Mouse (Mus musculus): ENCODE measurements around the gene Chchd6.
A peak's percentile ranks its signal among the peaks of the same experiment; 100 is the strongest.

Chchd6 gene

GRCm38 (mm10) chr6:89402406-89402805 is 193.0 kb downstream of the Chchd6 start:
- DNase-seq: peak; percentile 21

GRCm38 (mm10) chr6:89399564-89399963 is 195.9 kb downstream of the Chchd6 start:
- DNase-seq: no peak

- DNase-seq: no peak
Measured at GRCm38 (mm10) chr6:89397919-89398318, 197.5 kb downstream of the Chchd6 start.

GRCm38 (mm10) chr6:89393820-89394219 is 201.6 kb downstream of the Chchd6 start:
- no peak for DNase-seq

GRCm38 (mm10) chr6:89392213-89392612 is 203.2 kb downstream of the Chchd6 start:
- DNase-seq: no peak

- no peak for DNase-seq
Measured at GRCm38 (mm10) chr6:89389771-89390170, 205.7 kb downstream of the Chchd6 start.

GRCm38 (mm10) chr6:89386956-89387355 is 208.5 kb downstream of the Chchd6 start:
- no peak for DNase-seq

GRCm38 (mm10) chr6:89384699-89385098 is 210.8 kb downstream of the Chchd6 start:
- DNase-seq: no peak

GRCm38 (mm10) chr6:89381851-89382250 is 213.6 kb downstream of the Chchd6 start:
- DNase-seq: no peak

GRCm38 (mm10) chr6:89381172-89381571 is 214.3 kb downstream of the Chchd6 start:
- DNase-seq: no peak

- DNase-seq: no peak
Measured at GRCm38 (mm10) chr6:89380751-89381150, 214.7 kb downstream of the Chchd6 start.

GRCm38 (mm10) chr6:89378264-89378663 is 217.2 kb downstream of the Chchd6 start:
- DNase-seq: no peak

GRCm38 (mm10) chr6:89368812-89369211 is 226.6 kb downstream of the Chchd6 start:
- DNase-seq: peak; percentile 39

- no peak for DNase-seq
Measured at GRCm38 (mm10) chr6:89364342-89364741, 231.1 kb downstream of the Chchd6 start.

- no peak for DNase-seq
Measured at GRCm38 (mm10) chr6:89363107-89363451, 232.4 kb downstream of the Chchd6 start.

GRCm38 (mm10) chr6:89362281-89363106 is 233.0 kb downstream of the Chchd6 start, which contains the start of gene Plxna1:
Plxna1 (minus strand) TSS chr6:89362620.
- DNase-seq: peak; percentile 79

- DNase-seq: peak; percentile 72
Measured at GRCm38 (mm10) chr6:89361418-89362280, 233.8 kb downstream of the Chchd6 start.

- no peak for DNase-seq
Measured at GRCm38 (mm10) chr6:89360709-89361417, 234.6 kb downstream of the Chchd6 start.

- DNase-seq: no peak
Measured at GRCm38 (mm10) chr6:89359771-89360708, 235.4 kb downstream of the Chchd6 start.

- DNase-seq: no peak
Measured at GRCm38 (mm10) chr6:89359192-89359591, 236.3 kb downstream of the Chchd6 start.

GRCm38 (mm10) chr6:89355661-89356060 is 239.8 kb downstream of the Chchd6 start:
- no peak for DNase-seq

- DNase-seq: no peak
Measured at GRCm38 (mm10) chr6:89354726-89355125, 240.7 kb downstream of the Chchd6 start.
